Mouse (Mus musculus): ENCODE results near the gene Myrfl.

Gene Myrfl

DNA sequence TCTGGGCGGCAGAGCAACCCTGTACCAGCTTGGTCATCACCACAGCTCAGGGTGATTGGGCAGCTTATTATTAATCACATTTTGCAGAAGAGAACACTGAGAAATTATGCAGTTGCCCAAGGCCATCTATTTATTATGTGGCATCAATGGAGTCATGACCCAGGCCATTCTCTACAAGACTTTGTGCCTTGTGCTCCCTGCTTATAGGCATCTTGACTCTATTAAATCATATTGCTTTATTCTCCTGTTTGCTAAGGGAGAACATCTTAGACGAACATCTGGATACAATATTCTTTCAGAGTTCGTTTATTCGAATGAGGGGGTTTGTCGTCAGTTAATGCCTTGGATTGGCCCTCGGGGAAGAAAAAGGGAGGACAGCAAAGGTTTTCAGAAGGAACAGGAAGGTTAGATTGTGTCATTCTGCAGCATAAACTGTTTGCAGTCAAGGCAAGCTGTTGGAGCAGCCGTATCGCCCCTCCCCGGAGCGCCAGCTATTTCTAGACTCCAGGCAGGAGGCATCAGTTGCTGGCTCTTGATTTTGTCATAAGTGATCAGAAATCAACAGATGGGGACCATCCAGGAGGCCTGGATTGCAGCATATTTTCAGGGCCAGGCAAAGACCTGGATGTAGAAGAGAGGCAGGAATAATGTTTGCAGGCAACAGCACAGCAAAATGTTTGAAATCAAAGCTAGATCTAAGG, 140.7 kb downstream of the Myrfl start:
- no peak for DNase-seq (ENCODE audit: low spot score)

DNA sequence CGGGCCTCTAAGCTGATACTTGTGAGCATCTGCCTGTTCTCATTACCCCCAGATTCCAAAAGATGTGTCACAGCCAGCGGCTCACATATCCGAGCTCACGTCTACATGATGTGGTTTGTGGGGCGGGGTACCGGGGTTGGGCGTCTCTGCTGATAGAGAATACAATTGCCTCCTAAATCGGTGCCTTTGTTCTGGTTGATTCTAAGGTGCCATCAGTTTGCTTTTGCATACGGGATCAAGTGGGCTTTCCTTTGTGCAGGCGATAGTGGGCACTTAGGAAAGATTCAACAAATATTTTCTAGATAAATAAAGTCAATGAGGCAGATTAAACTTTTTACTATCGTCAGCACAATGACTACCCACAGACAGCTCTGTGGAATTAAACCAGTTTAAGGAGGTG, 141.8 kb downstream of the Myrfl start:
- no peak for DNase-seq (ENCODE audit: low spot score)

GRCm38 (mm10) chr10:116750895-116751294, 145.8 kb downstream of the Myrfl start:
- DNase-seq (ENCODE audit: low spot score) = no peak

- no peak for DNase-seq (ENCODE audit: low spot score)
These were observed 146.7 kb downstream of the Myrfl start for GRCm38 (mm10) chr10:116750062-116750461.

- DNase-seq (ENCODE audit: low spot score) = no peak
These were observed 148.0 kb downstream of the Myrfl start for GRCm38 (mm10) chr10:116748681-116749080.

DNA sequence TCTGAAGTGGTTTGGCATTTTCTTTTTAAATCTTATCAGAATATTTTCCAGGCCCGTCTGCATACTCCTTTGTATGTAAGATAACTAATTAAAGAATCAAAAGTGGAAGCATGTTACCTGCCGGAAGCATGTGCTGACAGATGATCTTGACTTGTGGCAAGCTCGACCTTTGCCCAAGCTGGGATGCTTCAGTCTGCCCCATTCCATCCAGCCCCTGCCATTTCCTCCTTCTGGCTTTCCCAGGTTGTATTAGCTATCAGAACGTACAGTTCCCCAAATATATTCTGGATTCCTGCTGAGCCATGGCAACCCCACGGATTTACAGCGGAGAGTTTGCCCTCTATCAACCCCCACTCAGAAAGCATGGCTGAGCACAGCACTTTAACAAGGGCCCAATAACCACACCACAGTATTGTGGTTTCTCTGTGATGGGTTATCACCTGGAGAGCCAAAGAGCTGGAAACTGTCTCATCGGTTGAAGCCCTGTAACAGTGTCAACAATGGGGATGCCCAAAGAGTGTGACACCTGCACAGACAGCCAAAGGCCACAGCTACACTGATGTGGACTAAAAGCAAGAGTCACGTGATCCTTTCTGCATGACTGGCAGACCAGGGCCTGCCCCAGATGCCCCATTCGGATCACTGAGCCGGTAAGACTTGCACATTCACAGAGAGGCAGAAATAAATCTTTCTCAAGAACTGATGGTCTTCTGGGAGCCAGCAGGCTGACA, 150.3 kb downstream of the Myrfl start:
- DNase-seq (ENCODE audit: low spot score) = no peak

DNA sequence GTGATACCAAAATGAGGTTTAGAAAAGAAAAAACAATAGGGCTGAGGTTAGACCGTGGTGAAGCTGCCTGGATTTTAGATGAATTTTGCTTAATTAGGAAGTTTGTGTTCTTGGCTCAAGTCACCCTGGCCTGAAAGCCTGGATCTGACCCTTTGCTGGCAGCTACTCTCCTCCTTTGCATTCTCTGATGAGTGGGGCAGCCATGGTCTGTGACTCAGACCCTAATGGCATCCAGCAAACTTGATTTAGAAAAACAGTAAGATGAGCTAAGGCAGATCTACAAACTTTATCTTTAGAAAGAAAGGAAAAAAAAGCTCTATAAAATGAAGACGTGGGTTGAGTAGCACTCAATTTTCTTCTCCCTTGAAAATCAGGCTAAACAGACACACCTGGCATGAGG, 154.0 kb downstream of the Myrfl start:
- DNase-seq (ENCODE audit: low spot score) = no peak

DNA sequence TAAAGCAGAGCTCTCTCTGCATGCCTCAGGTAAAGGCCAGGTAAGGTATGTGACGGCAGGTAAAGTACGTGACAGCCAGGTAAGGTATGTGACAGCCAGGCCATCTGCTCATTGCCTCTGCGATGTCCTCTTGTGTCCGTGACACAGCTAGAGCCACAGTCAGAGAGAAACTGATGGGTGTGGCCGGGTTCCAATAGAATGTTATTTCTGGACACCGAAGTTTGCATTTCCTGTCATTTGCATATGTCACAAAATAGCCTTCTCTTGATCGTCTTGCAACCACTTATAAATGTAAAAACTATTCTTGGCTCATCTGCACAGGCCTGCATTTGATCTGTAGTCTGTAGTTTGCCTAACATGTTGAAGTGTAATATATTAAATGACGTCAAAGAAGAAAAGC, 154.5 kb downstream of the Myrfl start:
- no peak for DNase-seq (ENCODE audit: low spot score)

DNA sequence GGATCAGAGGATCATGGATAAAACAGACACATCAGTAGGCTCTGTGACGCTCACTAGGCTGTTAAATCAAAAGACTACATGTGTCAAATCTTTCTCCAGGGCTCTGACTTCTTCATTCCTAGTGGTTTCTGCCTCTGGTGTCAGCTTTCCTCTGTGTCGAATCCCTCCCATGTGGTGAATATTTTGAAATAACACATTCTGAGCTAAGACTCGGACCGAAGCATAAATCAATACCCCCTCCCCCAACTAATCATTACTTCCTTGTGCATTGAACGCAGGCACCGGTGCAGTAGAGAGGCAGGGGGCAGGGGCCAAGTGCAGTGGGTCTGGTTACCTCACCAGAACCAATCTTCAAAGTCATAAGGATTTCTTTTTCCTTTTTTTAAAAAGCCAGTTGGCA, 155.4 kb downstream of the Myrfl start:
- no peak for DNase-seq (ENCODE audit: low spot score)

DNA sequence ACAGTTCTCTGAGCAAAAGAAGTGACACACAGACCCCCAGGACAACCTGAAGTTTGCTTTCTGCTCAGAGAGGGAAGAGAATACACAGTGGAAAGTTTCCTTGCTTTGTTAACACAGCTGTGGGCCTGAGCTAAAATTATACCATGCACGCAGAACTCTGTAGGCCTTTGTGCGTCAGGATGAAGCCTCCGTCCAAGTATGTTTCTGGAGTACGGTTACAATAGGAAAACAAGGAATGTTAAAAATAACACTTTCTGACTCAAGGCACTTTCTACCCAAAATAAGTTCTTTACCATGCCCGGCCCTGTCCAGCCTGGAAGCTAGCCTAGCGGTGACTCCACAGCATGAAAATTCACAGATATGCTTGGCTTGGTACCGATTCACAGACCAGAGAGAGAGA, 156.6 kb downstream of the Myrfl start:
- no peak for DNase-seq (ENCODE audit: low spot score)

DNA sequence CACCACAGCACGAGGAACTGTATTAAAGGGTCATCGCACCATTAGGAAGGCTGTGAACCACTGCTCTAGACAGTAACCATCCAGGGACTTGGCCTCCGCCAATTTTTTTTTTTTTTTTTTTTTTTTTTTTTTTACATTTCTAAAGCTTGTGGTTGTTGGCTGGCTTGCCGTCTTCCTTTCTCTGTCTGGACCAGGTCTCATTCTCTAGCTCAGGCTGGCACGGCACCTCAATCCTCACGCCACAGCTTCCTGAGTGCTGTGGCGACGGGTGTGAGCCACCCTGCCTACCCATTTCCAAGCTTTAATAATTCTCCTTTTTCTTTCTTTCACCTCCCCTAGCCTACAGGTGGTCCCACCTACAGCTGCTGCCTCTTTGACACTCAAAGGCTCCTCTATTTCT, 158.2 kb downstream of the Myrfl start:
- DNase-seq (ENCODE audit: low spot score) = no peak

DNA sequence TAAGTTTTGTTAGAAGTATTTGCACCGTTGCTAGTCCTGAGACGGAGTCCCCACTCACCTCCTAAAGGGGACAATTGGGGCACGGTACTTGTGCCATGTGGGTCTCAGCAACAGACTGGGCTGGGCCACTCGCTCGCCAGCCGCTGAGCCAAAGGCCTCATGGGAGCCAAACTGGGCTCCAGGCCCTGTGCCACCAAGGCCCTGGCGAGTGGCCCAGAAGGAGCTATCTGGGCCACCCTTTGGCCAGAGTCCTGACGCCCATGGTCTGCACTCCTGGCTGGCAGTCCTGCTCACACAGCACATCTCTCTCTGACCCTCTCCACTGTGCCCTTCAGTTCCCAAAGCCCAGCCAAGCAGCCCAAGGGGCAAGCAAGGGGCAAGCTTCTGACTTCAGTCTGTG, 161.1 kb downstream of the Myrfl start:
- DNase-seq (ENCODE audit: low spot score) = peak; percentile 69

DNA sequence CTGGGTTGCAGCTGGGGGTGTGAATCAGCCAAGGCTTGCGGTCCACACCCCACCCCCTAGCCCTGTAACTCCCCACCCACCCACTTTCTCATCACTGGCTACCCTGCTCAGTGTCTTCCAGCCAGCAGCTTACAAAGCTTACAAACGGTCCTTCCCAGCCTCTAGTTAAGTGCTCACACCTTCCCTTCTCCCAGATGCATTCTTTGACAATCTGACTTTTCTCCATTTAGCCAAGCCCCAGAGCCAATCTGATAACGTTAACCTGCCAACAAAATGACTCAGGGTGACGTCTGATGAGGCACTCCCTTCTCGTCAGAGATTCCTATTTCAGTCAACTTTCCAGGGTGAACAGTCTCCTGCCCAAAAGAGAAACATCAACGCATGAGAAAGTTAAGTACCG, 163.1 kb downstream of the Myrfl start:
- no peak for DNase-seq (ENCODE audit: low spot score)

DNA sequence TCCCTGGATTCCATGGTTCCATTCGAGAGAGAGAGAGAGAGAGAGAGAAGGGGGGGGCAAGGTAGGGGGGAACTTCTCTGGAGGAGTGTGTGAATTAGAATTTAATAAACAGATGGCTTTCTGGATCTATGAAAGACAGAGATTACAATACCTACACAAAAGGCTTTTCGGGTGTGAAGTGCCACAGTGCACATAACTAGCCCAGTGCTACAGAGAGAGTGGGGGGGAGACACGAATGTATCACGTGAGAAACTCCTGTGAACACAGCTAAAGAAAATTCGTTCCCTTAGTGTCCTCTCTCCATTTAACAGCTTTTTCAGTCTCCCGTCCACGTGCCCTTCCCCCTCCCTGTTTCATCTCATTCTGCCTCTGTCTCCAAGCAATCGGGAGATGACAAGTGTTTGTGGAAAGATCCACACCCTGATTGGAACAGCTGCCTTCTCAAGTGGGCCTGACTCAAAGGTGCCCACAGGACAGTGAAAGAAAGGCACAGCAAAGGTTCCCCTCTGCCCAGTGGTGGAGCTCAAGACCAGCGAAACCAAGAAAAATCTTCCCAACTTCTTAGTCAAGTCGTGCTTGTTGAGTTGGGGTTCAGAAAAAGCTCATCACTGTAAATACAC, 166.6 kb downstream of the Myrfl start:
- DNase-seq (ENCODE audit: low spot score) = no peak

DNA sequence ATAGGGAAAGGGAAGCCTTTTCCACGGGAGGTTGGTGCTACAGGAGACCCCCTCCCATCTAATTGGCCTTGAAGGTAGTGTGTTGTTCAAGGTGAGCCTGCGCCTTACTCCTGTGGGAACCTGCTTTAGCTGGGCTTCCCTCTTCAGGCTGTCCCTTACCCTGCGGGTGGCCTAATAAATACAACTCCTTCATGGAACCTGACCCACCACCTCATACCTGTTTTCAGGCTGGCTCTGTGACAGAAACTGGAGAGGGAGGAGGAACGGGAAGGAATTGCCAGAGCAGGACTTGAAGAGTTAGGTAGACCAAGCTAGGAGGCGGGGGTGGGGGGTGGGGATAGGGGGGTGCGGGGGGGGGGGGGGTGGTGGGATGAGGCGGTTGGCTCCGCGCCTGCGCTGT, 167.9 kb downstream of the Myrfl start:
- no peak for DNase-seq (ENCODE audit: low spot score)

- DNase-seq (ENCODE audit: low spot score) = no peak
These were observed 168.9 kb downstream of the Myrfl start for GRCm38 (mm10) chr10:116727702-116728298.

Data from testis, postnatal 10 days (tissue).